Mouse (Mus musculus) adrenal gland, adult 8-10 months (tissue): ENCODE data around the gene Crmp1. TPM values are rescaled to one million over a fixed set of nuclear protein-coding genes. Genes with fewer than 3 reads are reported as not detected.
A peak's percentile ranks its signal among the peaks of the same experiment; 100 is the strongest.

Experiments used
- DNase-seq: peaks from one replicate; pipeline ENCODE4 v3.0.0; 2022
- total RNA-seq, 4 experiments: library from RNA; stranded (reverse); gene quantifications; 2 replicates each; pipeline ENCODE4 v1.2.4; 2022

Gene Crmp1
- total RNA-seq, 4 experiments from 2014 or later = 10.4 to 17.7 (median 13.3) TPM

DNA sequence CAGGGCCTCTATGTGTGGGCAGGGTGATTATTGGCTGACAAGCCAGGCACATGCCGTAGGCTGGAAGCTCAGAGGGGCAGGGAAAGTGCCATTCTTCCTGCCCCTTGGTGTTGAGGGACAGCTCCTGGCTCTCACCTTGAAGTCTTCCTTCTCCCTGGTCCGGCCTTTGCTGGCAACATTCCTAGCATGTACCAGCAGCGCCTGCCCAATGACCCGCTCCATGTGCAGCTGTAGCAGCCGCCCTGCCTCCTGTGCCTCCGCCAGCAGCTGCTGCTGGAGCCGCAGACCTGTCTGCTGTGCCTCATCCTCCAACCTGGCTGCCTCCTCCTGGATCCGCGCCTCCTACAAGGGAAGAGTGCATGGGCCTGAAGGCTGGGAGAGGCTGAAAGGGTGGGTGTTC lies 68.3 kb downstream of the Crmp1 start:
- DNase-seq = no peak

DNA sequence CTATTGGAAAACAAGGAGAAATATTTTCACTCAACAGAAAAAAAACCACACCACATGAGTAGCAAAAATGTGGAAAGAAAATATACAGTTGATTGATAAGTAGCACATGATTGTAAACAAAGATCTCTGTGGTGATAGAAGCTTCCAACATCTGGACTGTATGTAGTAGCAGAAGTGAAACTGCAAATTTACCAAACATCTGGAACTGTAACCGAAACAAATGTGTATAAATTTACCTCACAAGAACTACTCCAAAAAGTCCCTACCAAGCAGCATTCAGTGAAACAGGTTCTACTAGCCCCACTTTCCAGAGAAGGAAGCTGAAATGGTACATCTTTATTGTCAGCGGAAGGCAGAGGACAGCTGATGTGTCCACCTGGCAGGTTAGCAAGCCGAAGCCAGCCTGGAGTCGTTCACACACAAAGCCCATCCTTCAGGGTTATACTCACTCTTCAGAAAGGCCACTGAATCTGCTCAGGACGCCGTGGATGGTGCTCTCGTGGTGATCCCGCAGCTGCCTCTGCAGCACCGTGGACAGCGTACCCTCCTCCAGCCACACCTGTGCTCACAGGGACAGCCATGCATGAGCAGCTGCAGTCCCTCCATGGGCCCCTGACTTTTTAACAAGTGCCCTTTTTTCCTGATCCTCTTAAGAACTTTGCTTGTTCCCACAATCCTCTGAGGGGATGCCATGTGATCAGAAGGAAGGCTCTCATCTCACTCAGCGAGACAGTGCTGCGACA lies 71.4 kb downstream of the Crmp1 start:
- DNase-seq = no peak

DNA sequence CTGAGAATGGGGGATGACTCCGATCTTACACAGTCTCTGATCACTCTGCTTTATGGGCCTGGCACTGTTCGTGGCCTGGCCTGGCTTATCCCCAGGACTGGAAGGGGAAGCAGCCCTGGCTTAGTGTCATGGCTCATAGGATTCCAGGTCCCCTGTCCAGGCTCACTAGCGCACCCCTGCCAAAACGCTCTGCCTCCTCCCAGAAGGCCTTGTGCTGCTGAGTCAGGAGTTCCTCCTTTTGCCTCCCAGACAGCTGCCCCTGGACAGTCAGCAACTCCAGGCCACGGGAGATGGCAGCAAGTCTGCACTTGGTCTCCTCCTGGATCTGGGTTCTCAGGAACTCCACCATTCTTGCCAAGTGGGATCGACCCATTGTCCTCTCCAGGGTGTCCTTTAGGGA lies 77.0 kb downstream of the Crmp1 start:
- no peak for DNase-seq

DNA sequence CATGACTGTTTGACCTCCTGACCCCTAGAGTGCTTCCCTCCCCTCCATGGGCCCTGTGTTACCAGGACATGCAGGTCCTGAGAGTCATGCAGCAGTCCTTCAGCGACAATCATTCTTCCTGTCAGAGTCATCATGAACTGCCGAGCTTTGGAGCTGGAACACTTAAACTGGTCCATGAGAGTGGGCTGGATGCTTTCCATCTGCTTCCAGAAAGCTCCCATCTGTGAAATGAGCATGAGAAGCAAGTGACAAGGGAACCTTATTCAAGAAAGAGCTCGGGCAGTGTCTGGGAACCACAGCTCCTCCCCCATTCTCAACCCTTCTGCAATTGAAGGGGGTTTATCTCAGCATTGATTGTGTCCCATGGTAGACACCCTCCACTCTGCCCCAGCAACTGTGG lies 78.4 kb downstream of the Crmp1 start:
- no peak for DNase-seq

DNA sequence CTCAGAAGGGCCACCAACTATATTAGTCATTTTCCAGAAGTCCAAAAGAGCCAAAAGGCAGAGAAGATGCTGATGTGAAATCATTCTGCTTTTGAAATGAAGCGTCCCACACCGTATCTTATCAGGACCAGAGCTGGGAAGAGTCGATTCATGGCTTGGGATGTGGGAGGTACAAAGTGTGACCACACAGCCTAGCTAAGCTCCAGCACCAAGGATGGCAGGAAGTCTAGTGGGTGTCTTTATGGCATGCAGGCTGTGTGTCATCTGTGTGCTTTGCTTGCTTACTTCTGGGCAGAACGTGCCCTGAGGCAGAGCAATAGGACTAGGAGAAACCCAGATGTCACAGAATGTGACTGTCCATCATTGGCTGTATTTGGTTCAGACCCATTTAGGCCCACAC lies 79.0 kb downstream of the Crmp1 start:
- DNase-seq = no peak

DNA sequence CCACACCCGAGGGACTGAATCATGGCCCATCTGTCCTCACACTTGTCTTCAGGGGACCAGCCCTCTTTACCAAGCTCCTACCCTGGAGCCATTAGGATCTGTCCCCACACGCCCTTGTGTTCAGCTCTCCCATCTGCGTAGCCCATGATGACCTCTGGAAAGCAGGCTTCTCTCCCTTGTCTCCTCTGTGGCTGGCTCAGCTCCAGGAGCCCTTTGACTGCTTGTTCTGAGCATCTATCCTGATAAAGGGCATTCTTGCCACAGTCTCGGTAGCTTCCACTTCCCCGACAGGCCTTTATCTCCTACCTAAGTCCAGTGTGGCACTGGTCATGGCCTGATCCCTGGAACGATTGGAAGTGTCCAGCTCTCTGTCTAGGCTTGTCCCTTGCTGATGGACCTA lies 84.9 kb downstream of the Crmp1 start:
- DNase-seq = no peak

DNA sequence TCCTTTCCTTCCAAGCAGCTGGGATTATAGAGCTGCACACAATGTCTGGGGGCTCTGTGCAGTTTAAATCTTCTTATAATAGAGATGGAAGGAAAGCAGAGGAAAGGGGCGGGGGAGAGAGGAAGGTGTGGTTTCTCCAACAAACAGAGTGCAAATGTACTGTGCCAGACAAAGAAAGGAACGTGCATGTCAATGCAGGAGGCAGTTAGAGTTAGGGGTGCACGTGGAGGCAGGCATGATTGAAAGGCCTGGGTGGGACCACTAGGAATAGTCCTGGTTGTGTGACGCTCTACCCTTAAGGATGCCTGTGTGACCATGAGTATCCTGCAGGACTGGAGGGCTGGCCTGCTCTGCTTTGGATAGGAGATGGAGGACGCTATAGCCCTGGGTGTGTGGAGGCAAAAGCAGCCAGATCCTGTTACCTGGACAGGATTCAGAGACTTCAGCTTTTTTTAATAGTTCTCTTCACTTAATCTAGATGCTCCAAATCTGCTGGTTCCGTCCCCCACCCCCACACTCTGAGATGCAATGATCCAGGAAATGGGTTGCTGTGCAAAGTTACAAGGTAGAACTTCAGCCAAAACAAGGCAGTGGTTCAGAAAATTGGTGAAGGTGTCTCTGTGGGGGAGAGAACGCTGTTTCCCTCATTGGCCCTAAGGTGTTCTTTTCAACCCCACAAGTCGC lies 88.9 kb downstream of the Crmp1 start:
- DNase-seq = no peak

DNA sequence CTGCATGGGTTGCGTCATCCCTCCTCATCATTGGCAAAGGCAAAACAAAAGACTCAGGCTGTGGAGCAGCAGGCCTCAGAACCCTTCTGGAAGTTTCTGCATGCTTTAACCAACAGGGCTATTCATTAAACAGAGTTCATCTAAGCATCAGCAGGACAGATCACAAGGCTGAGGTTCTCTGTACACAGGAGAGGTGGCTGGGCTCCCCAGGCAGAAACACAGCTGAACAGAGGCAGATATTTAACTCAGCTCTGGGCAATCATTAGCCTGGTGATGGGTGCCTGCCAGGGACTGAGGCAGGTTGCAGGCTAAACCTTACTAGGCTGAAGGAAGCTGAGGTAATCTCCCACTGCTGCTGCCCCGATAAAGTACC lies 89.4 kb downstream of the Crmp1 start:
- no peak for DNase-seq

DNA sequence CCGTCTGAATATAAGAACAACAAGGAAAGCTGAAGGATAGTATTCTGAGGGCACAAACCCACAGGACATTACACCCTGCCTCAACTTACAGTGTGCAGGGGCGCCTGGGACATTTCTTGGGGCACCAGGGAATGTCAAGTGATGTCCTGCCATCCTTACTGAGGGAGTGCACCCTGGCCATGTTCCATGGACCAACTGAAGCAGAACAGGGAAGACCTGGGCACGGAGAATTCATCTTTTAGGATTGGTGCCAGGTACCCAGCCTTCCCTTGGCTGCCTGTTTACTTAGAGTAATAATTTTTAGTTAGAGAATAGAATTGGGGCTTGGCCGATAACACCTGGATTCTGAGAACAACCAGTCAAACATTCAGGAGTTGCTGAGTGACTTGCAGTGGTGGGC lies 90.3 kb downstream of the Crmp1 start:
- DNase-seq = no peak

DNA sequence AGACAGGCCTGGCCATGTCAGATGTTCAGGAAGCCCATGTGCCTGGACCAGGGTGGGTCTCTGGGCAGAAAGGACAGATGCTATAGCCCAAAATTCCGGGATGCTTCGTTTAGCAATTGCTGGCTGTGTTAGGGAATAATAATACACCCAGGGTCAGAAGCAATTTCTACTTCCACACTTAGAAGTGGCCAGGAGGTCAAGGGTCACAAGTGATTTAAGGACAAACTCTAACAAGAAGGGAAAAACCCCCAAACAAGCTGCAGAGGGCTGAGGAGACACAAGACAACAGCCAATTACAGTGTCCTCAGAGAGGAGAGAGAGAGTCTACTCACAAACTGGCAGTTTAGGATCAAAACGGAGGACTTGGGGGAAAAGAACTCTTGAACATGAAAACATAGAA lies 93.3 kb downstream of the Crmp1 start:
- no peak for DNase-seq

DNA sequence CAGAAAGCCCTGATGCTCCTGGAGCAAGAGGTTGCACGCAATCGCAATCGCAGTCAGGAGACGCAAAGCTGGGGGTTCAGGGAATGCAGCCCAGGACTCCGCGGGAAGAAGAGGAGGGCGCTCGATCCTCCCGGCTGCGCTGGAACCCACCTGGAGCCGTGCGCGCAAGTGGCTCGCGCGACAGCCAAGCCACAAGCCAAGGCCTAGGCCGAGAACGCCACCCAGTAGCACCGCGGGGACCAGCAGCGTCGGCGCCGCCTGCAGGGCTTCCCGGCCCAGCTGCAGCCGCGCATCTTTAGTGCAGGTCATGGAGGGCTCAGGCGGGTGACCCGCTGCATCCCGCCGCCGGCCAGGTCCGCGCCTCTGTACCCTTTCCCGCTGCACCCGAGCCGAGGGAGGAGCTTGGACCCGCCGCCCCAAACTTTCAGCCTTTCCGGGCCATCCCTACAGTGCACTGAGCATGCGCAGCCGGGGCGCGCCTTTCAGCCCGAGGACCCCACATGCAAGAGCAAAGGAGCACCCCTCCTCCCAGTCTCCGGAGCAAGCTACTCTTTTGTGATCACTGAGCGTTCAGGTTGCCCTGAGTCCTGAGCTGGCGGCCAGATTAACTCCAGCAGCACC lies 94.9 kb downstream of the Crmp1 start, which contains the start of gene Evc:
Evc (minus strand) TSS at position 410 of the 621 bp plus-strand sequence.
- peak; percentile 55 for DNase-seq

DNA sequence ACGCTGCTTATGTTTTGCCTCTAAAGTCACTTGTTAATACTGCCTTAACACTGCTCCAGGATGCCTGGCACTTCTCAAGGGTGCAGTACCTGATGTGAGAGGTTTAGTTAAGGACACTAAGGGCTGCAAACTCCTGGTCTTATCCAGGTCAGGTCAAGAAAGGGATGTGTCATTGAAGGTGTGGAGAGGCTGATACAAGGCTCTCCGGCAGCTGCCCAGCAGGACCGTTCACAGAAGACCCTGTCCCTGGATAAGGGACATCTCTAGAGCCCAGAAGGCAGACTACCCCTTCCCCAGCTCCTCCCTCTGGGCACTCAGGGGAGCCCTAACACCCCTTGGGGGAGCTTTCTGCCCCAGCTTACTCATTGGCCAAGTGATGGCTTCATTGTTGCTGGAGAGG lies 96.0 kb downstream of the Crmp1 start:
- DNase-seq = no peak

DNA sequence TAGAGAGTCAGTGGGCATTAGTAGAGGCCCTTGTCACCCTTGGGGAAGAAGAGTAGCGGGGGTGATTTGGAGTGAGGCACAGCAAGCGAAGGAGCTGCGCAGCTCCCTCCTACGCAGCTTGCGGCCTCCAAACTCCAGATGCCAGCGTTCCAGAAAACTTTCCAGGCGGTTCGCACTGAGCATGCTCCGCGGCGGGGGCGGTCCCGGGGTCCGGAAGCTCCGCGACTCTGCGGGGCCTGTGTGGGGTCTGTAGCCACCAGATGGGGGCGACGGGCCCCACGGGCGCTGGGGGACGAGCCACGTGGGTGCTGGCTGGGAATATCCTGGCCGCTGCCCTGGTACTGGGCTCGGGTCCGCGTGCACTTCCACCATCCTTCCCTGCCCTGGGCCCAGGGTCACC lies 96.5 kb downstream of the Crmp1 start, which contains the start of gene Evc2:
Evc2 (plus strand) TSS at position 212 of the 400 bp plus-strand sequence.
- DNase-seq = peak; percentile 60

Other genes with a start within 250 kb of the Crmp1 start
- gene Gm1043, start 156.6 kb upstream of the Crmp1 start, total RNA-seq = 1 to 10 TPM in 2 of 4 experiments, under 1 TPM in 2; 0.44 to 1.7 (median 1.1) TPM
- gene Evc, start 95.0 kb downstream of the Crmp1 start, total RNA-seq = 10 to 100 TPM; 14.8 to 23.7 (median 19.3) TPM
- gene Evc2, start 96.6 kb downstream of the Crmp1 start, total RNA-seq = 10 to 100 TPM; 21.4 to 34.0 (median 27.6) TPM